Mouse (Mus musculus): ENCODE data around the gene Lrrc4.

DNA sequence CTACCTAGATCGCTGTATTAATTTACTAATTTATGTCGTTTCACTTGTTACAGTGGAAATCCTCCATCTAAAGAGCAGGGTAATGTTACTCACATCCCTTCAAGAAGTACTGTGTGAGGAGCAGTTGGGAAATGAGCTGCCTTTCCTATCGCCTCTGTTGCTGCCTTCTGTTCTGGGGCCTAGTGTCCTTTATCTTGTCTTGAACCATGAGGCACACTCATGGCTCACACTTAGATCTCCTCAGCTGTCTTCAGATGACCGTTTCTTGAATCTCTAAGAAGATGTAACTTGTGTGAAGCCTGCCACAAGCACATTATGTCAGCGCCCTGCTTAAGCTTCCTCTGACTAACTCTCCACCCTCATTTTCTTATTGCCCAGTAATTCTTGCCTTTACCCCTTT is 209.6 kb downstream of the Lrrc4 start:
- no peak for TF ChIP-seq CTCF (IDR thresholded peaks at IDR 0.05; ENCODE audit: extremely low read depth, insufficient read depth, insufficient read length, insufficient replicate concordance)
- TF ChIP-seq POLR2A (IDR thresholded peaks at IDR 0.05; ENCODE audit: low read depth, low read length), result no peak
